Mouse (Mus musculus) CH12.LX (cell line): Measurements from ENCODE around the gene BC034090. TPM values are rescaled to one million over a fixed set of nuclear protein-coding genes. Genes with fewer than 3 reads are reported as not detected.

Source experiments
- DNase-seq: peaks from one replicate; pipeline ENCODE4 v3.0.0-alpha.2; 2013; ENCODE audit errors: extremely low read depth
- H3K27ac ChIP-seq: 2 replicates; pipeline ENCODE4 v1.5.1; 2012; ENCODE audit warnings: low read depth, mild to moderate bottlenecking, control low read depth, moderate library complexity; ENCODE audit not compliant: insufficient read depth
- H3K27me3 ChIP-seq: replicated peaks from 2 replicates; pipeline ENCODE3; 2012; ENCODE audit warnings: inconsistent platforms
- H3K36me3 ChIP-seq, 2 experiments: replicated peaks in 1 of 2; 2 replicates each; pipeline versions ENCODE3 to v1.6.1; 2012; ENCODE audit warnings: inconsistent platforms in 1 of 2, low read length in 1 of 2, mild to moderate bottlenecking in 1 of 2, mixed read lengths in 1 of 2, moderate library complexity in 1 of 2; ENCODE audit not compliant: control insufficient read depth in 1 of 2, insufficient read depth in 1 of 2
- H3K4me1 ChIP-seq, 2 experiments: 2 replicates each; pipeline ENCODE4 v1.6.1; 2012; ENCODE audit warnings: inconsistent platforms in 1 of 2, moderate library complexity in 1 of 2; ENCODE audit not compliant: insufficient read depth in 2 of 2, control insufficient read depth in 1 of 2
- H3K4me2 ChIP-seq: 2 replicates; pipeline ENCODE4 v1.6.1; 2012; ENCODE audit warnings: low read depth, mild to moderate bottlenecking, control low read depth; ENCODE audit not compliant: poor library complexity, insufficient read depth, severe bottlenecking
- H3K4me3 ChIP-seq, 3 experiments: fragments of 150-350 bp in 1 of 3; sonication (generic) in 1 of 3; replicated peaks in 1 of 3; 2 replicates each; pipeline versions ENCODE3 to v1.5.1; 2011 to 2012; ENCODE audit warnings: low read depth in 2 of 3, low read length in 2 of 3, mild to moderate bottlenecking in 2 of 3, moderate library complexity in 2 of 3, control low read depth in 1 of 3, improper control_type of control experiment in 1 of 3, inconsistent platforms in 1 of 3, mixed read lengths in 1 of 3; ENCODE audit not compliant: poor library complexity in 1 of 3
- H3K79me2 ChIP-seq: replicated peaks from 2 replicates; pipeline ENCODE4 v1.6.1; 2012; ENCODE audit warnings: mild to moderate bottlenecking, moderate library complexity; ENCODE audit not compliant: control insufficient read depth, poor library complexity, insufficient read depth, severe bottlenecking; ENCODE audit errors: extremely low read depth
- H3K9ac ChIP-seq: 2 replicates; pipeline ENCODE4 v1.6.1; 2012; ENCODE audit warnings: low read depth, mild to moderate bottlenecking, control low read depth, moderate library complexity; ENCODE audit not compliant: insufficient read depth
- H3K9me3 ChIP-seq: replicated peaks from 2 replicates; pipeline ENCODE3; 2012; ENCODE audit warnings: low read length, inconsistent platforms, mixed read lengths
- CHD1 ChIP-seq: IDR thresholded peaks from 2 replicates; pipeline ENCODE4 v1.6.1; 2012; ENCODE audit warnings: low read depth, low read length, improper control_type of control experiment, inconsistent platforms
- CHD2 ChIP-seq: IDR thresholded peaks from 2 replicates; pipeline ENCODE4 v1.6.1; 2011; ENCODE audit warnings: low read length, improper control_type of control experiment
- CTCF ChIP-seq, 2 experiments: IDR thresholded peaks in 1 of 2; conservative IDR thresholded peaks in 1 of 2; 2 replicates each; pipeline ENCODE4 v1.5.1; 2011 to 2012; ENCODE audit warnings: low read depth in 2 of 2, low read length in 2 of 2, improper control_type of control experiment in 1 of 2, inconsistent platforms in 1 of 2, mild to moderate bottlenecking in 1 of 2, moderate library complexity in 1 of 2
- EP300 ChIP-seq: IDR thresholded peaks from 2 replicates; pipeline ENCODE4 v1.6.1; 2011; ENCODE audit warnings: low read length, improper control_type of control experiment
- GABPA ChIP-seq: IDR thresholded peaks from 2 replicates; pipeline ENCODE4 v1.6.1; 2012; ENCODE audit warnings: low read depth, low read length, improper control_type of control experiment, inconsistent platforms; ENCODE audit not compliant: insufficient replicate concordance
- IRF4 ChIP-seq: IDR thresholded peaks from 2 replicates; pipeline ENCODE4 v1.6.1; 2014; ENCODE audit warnings: low read depth, mild to moderate bottlenecking, inconsistent platforms, low read length, improper control_type of control experiment
- JUND ChIP-seq: conservative IDR thresholded peaks from 2 replicates; pipeline ENCODE4 v1.6.1; 2011; ENCODE audit warnings: low read depth, low read length, improper control_type of control experiment
- KAT2A ChIP-seq: IDR thresholded peaks from 2 replicates; pipeline ENCODE4 v1.6.1; 2012; ENCODE audit warnings: low read length, improper control_type of control experiment, inconsistent platforms; ENCODE audit not compliant: insufficient replicate concordance
- MAFK ChIP-seq: IDR thresholded peaks from 2 replicates; pipeline ENCODE4 v1.6.1; 2011; ENCODE audit warnings: low read length, improper control_type of control experiment; ENCODE audit not compliant: insufficient replicate concordance
- MAX ChIP-seq: IDR thresholded peaks from 2 replicates; pipeline ENCODE4 v1.6.1; 2011; ENCODE audit warnings: low read length, improper control_type of control experiment
- MAZ ChIP-seq: IDR thresholded peaks from 2 replicates; pipeline ENCODE4 v1.6.1; 2012; ENCODE audit warnings: low read depth, mild to moderate bottlenecking, inconsistent platforms, low read length, improper control_type of control experiment, moderate library complexity
- MEF2A ChIP-seq: IDR thresholded peaks from 2 replicates; pipeline ENCODE4 v1.6.1; 2014; ENCODE audit warnings: low read depth, mild to moderate bottlenecking, inconsistent platforms, low read length, improper control_type of control experiment, borderline replicate concordance
- TBP ChIP-seq: conservative IDR thresholded peaks from 2 replicates; pipeline ENCODE4 v1.6.1; 2011; ENCODE audit warnings: low read depth, low read length, improper control_type of control experiment
- TCF12 ChIP-seq: IDR thresholded peaks from 2 replicates; pipeline ENCODE4 v1.6.1; 2014; ENCODE audit warnings: low read depth, mild to moderate bottlenecking, inconsistent platforms, low read length, improper control_type of control experiment
- UBTF ChIP-seq: IDR thresholded peaks from 2 replicates; pipeline ENCODE4 v1.6.1; 2012; ENCODE audit warnings: low read depth, mild to moderate bottlenecking, inconsistent platforms, low read length, improper control_type of control experiment, moderate library complexity
- dilution Hi-C: fragments of 300-500 bp; cut with MboI; formaldehyde crosslinking; loops from 2 replicates; pipeline ENCODE4 v1.14.3; 2020; ENCODE audit warnings: low sequenced_read_pairs; ENCODE audit not compliant: extremely low pct_unique_long_range_greater_than_20kb, extremely low pct_ligation_motif_present
- in situ Hi-C: fragments of 300-500 bp; cut with MboI; formaldehyde crosslinking; loops from 3 replicates; pipeline ENCODE4 v1.14.3; 2019; ENCODE audit warnings: low sequenced_read_pairs, low pct_ligation_motif_present, low pct_unique_long_range_greater_than_20kb, mixed read lengths
- polyA plus RNA-seq: library from polyadenylated mRNA; unstranded; fragments of >175 nt; gene quantifications from 2 replicates; pipeline ENCODE4 v1.2.1, GENCODE M21; 2012; ENCODE audit warnings: low read depth; ENCODE audit not compliant: insufficient read length
- total RNA-seq, 2 experiments: library from RNA; depleted of rRNA; stranded (reverse); fragments of 300-350 nt in 1 of 2; fragments of >200 nt in 1 of 2; gene quantifications; 2 replicates each; pipeline ENCODE4 v1.2.3; 2012 to 2014

BC034090 gene
- total and polyA plus RNA-seq, 3 experiments, result 1.6 to 4.6 (median 3.0) TPM

GRCm38 (mm10) chr1:155237390-155237789 is 6.9 kb downstream of the BC034090 start:
- peaks cover 2% of the 10 kb centered on the region for H3K27me3 ChIP-seq
- DNase-seq, result no peak
- no peaks in the 10 kb centered on the region for H3K36me3 ChIP-seq
- dilution Hi-C loops (no loop called here), in situ Hi-C loops (no loop called here)
- no peaks in the 10 kb centered on the region for H3K79me2 ChIP-seq
- H3K4me2 ChIP-seq, result no peak overlapping the region
- no peak overlapping the region for H3K9ac ChIP-seq
- TF ChIP-seq MEF2A (no peak), GABPA (no peak), IRF4 (no peak), CHD2 (no peak), MAZ (no peak), TCF12 (no peak)
- H3K9me3 ChIP-seq, result no peaks in the 10 kb centered on the region
- no peak overlapping the region for H3K27ac ChIP-seq
- no peak overlapping the region for H3K4me3 ChIP-seq
- H3K4me1 ChIP-seq, result peaks cover 2 to 27% of the 10 kb centered on the region in 2 experiments; a peak in 2 of 4 replicates

GRCm38 (mm10) chr1:155236306-155237024 is 7.8 kb downstream of the BC034090 start:
- Histone ChIP-seq H3K4me2 (no peak overlapping the region), H3K9me3 (no peaks in the 10 kb centered on the region), H3K4me1 (peaks cover 6 to 29% of the 10 kb centered on the region in 2 experiments; a peak in 2 of 4 replicates), H3K36me3 (no peaks in the 10 kb centered on the region), H3K27ac (no peak overlapping the region), H3K79me2 (no peaks in the 10 kb centered on the region), H3K9ac (no peak overlapping the region), H3K4me3 (no peak overlapping the region), H3K27me3 (peaks cover 2% of the 10 kb centered on the region)
- DNase-seq, result no peak
- dilution Hi-C loops (no loop called here), in situ Hi-C loops (no loop called here)
- TF ChIP-seq MAX (no peak), UBTF (no peak), JUND (no peak), EP300 (no peak), CHD2 (no peak), TBP (no peak), MAFK (no peak), CHD1 (no peak), IRF4 (no peak), KAT2A (no peak), CTCF (conservative IDR thresholded peaks at IDR 0.05 in 1 of 2, IDR thresholded peaks at IDR 0.05 in 1 of 2; ENCODE audit: low read depth in 2 of 2, low read length in 2 of 2) (no peak)
- TF ChIP-seq, all 38 proteins: peak for 0
